Mouse (Mus musculus) naive thymus-derived CD4-positive, alpha-beta T cell, adult 2 months (primary cell): Measurements from ENCODE around the gene Ak1.

ENCODE experiments used
- DNase-seq: peaks from one replicate; pipeline ENCODE4 v3.0.0-alpha.2; 2011; ENCODE audit warnings: low read depth

Gene Ak1

GRCm38 (mm10) chr2:32628044-32628550 lies 6.5 kb downstream of the Ak1 start:
- DNase-seq = no peak

- DNase-seq = no peak
Observed at GRCm38 (mm10) chr2:32628729-32629128, 7.2 kb downstream of the Ak1 start.

- no peak for DNase-seq
Observed at GRCm38 (mm10) chr2:32629276-32629976, 7.9 kb downstream of the Ak1 start.

- DNase-seq = no peak
Observed at GRCm38 (mm10) chr2:32630036-32630435, 8.5 kb downstream of the Ak1 start.

GRCm38 (mm10) chr2:32631046-32631445 lies 9.5 kb downstream of the Ak1 start:
- no peak for DNase-seq

GRCm38 (mm10) chr2:32631737-32632394 lies 10.3 kb downstream of the Ak1 start:
- DNase-seq = peak; percentile 88

- DNase-seq = no peak
Observed at GRCm38 (mm10) chr2:32633660-32634059, 12.1 kb downstream of the Ak1 start.

- no peak for DNase-seq
Observed at GRCm38 (mm10) chr2:32634277-32635105, 12.9 kb downstream of the Ak1 start.

GRCm38 (mm10) chr2:32636617-32637016 lies 15.1 kb downstream of the Ak1 start:
- no peak for DNase-seq

- DNase-seq = peak; percentile 51
Observed at GRCm38 (mm10) chr2:32637778-32638281, 16.3 kb downstream of the Ak1 start.

GRCm38 (mm10) chr2:32639632-32640031 lies 18.1 kb downstream of the Ak1 start:
- DNase-seq = no peak

- DNase-seq = no peak
Observed at GRCm38 (mm10) chr2:32640550-32641051, 19.0 kb downstream of the Ak1 start.

- no peak for DNase-seq
Observed at GRCm38 (mm10) chr2:32641810-32642209, 20.3 kb downstream of the Ak1 start.

- no peak for DNase-seq
Observed at GRCm38 (mm10) chr2:32642813-32643212, 21.3 kb downstream of the Ak1 start.

GRCm38 (mm10) chr2:32644083-32644482 lies 22.5 kb downstream of the Ak1 start:
- DNase-seq = no peak

- no peak for DNase-seq
Observed at GRCm38 (mm10) chr2:32644799-32645475, 23.4 kb downstream of the Ak1 start.

GRCm38 (mm10) chr2:32645647-32646046 lies 24.1 kb downstream of the Ak1 start:
- DNase-seq = no peak

- DNase-seq = peak; percentile 27
Observed at GRCm38 (mm10) chr2:32646379-32647056, 25.0 kb downstream of the Ak1 start, which contains the start of gene Eng. Gene Eng, plus strand, starts transcription at chr2:32646595.

- DNase-seq = no peak
Observed at GRCm38 (mm10) chr2:32647366-32647765, 25.8 kb downstream of the Ak1 start.

GRCm38 (mm10) chr2:32653764-32654163 lies 32.2 kb downstream of the Ak1 start:
- no peak for DNase-seq
